Mouse (Mus musculus): ENCODE measurements around the gene Ptpn6. TPM values are rescaled to one million over a fixed set of nuclear protein-coding genes. Genes with fewer than 3 reads are reported as not detected.

Gene Ptpn6
- polyA plus RNA-seq, 1 experiment from 2014 or later, result 6.0 TPM

DNA sequence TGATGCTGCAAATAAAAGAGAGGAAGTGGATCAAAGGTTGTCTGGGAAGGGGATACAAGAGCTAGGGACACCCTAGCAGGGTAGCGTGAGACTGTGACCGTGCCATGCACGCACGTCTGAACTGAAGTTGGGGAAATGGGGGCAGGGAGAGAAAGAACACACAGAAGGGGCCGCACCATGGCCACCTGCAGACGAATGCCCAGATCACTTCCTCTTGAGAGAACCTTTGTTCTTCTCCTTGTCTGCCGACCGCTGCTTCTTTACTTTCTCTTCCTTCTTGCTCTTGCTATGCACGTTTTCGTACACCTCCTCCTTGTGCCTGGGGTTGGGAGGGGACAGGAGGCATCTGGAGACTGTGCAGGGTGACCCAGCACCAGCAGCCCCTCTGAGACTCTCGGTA, 17.6 kb downstream of the Ptpn6 start:
- Histone ChIP-seq H3K4me2 (no peak overlapping the region), H3K36me3 (peaks cover 20% of the 10 kb centered on the region), H3K9me3 (no peaks in the 10 kb centered on the region), H3K27ac (replicated peaks) (no peak overlapping the region), H3K4me3 (no peak overlapping the region), H3K27me3 (no peaks in the 10 kb centered on the region), H3K4me1 (replicated peaks) (no peaks in the 10 kb centered on the region), H3K9ac (0 out of 2 replicates have a peak overlapping the region, but pooled peaks have one; percentile 17)
- WGBS, result 59% methylated on average over 11 of the region's 11 CpGs
- ATAC-seq (ENCODE audit: low read depth), result no peak

GRCm38 (mm10) chr6:124719354-124719978, 19.0 kb downstream of the Ptpn6 start:
- no peaks in the 10 kb centered on the region for H3K27me3 ChIP-seq
- no peak overlapping the region for H3K4me2 ChIP-seq
- no peak for ATAC-seq (ENCODE audit: low read depth)
- H3K27ac ChIP-seq (replicated peaks), result no peak overlapping the region
- no peaks in the 10 kb centered on the region for H3K9me3 ChIP-seq
- H3K9ac ChIP-seq, result no peak overlapping the region
- no peaks in the 10 kb centered on the region for H3K4me1 ChIP-seq (replicated peaks)
- H3K4me3 ChIP-seq, result no peak overlapping the region
- 82% methylated on average over 7 of the region's 7 CpGs for WGBS
- peaks cover 35% of the 10 kb centered on the region for H3K36me3 ChIP-seq

DNA sequence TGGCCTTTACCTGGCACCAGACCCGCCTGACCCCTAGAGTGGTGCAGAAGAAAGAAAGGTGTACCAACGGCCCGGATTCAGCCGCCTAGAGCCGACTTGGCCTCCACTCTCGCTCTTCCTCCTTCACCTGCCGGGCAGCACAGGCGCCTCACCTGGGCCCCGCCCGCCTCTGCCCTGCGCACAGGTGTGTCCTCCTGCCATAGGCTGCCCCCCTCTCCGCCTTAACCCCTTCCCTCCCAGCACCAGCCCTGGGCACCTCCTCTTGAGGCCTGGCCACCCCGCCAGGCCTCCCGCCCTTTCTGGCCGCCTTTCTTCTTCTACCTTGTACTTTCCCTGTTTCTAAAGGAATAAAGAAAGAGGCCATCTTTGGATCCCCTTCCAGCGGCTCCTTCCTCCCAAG, 19.8 kb downstream of the Ptpn6 start:
- no peak overlapping the region for H3K27ac ChIP-seq (replicated peaks)
- H3K9ac ChIP-seq, result no peak overlapping the region
- ATAC-seq (ENCODE audit: low read depth), result no peak
- H3K4me3 ChIP-seq, result no peak overlapping the region
- 60% methylated on average over 13 of the region's 16 CpGs for WGBS
- peaks cover 40% of the 10 kb centered on the region for H3K36me3 ChIP-seq
- H3K4me1 ChIP-seq (replicated peaks), result peaks cover 4% of the 10 kb centered on the region
- H3K4me2 ChIP-seq, result no peak overlapping the region
- H3K9me3 ChIP-seq, result no peaks in the 10 kb centered on the region
- H3K27me3 ChIP-seq, result no peaks in the 10 kb centered on the region

DNA sequence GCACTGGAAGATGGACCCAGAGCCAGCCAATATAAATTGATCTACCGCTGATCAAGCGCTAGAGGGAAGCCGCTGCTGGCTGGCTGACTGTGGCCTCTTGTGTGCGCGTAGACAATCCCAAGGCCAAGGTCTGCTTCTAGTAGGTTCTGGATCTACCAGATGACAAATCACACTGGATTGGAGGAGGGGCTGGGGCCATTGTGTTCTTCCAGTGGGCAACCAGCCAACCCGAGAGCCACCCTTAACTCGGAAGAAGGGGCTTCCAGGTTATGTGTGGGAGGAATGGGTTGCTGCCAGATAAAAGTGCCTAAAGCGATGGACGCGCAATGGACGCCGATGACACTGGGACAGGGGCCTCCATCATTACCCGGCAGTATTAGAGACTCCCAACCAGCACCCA, 20.5 kb downstream of the Ptpn6 start:
- WGBS, result 85% methylated on average over 13 of the region's 13 CpGs
- peaks cover 41% of the 10 kb centered on the region for H3K36me3 ChIP-seq

GRCm38 (mm10) chr6:124716864-124717490, 21.5 kb downstream of the Ptpn6 start:
- no peak for ATAC-seq (ENCODE audit: low read depth)
- 72% methylated on average over 20 of the region's 20 CpGs for WGBS
- peaks cover 41% of the 10 kb centered on the region for H3K36me3 ChIP-seq
- H3K4me2 ChIP-seq, result no peak overlapping the region
- no peak overlapping the region for H3K9ac ChIP-seq
- no peak overlapping the region for H3K4me3 ChIP-seq
- H3K27me3 ChIP-seq, result no peaks in the 10 kb centered on the region
- no peaks in the 10 kb centered on the region for H3K9me3 ChIP-seq
- peaks cover 16% of the 10 kb centered on the region for H3K4me1 ChIP-seq (replicated peaks)
- H3K27ac ChIP-seq (replicated peaks), result no peak overlapping the region

More for the DNA sequence above, 20.5 kb downstream of the Ptpn6 start:
- no peak overlapping the region for H3K4me3 ChIP-seq
- ATAC-seq (ENCODE audit: low read depth), result no peak
- H3K9me3 ChIP-seq, result no peaks in the 10 kb centered on the region
- no peaks in the 10 kb centered on the region for H3K27me3 ChIP-seq
- H3K27ac ChIP-seq (replicated peaks), result no peak overlapping the region
- no peak overlapping the region for H3K4me2 ChIP-seq
- H3K9ac ChIP-seq, result no peak overlapping the region
- H3K4me1 ChIP-seq (replicated peaks), result peaks cover 11% of the 10 kb centered on the region

GRCm38 (mm10) chr6:124712918-124713317, 25.6 kb downstream of the Ptpn6 start:
- Histone ChIP-seq H3K4me3 (peak overlapping the region; percentile 99), H3K27ac (replicated peaks) (peak overlapping the region; percentile 84; the same call in 1 of the 2 replicates), H3K4me1 (replicated peaks) (peaks cover 39% of the 10 kb centered on the region), H3K4me2 (peak overlapping the region; percentile 94), H3K36me3 (peaks cover 48% of the 10 kb centered on the region), H3K9ac (peak overlapping the region; percentile 95), H3K9me3 (no peaks in the 10 kb centered on the region), H3K27me3 (no peaks in the 10 kb centered on the region)
- no peak for ATAC-seq (ENCODE audit: low read depth)
- WGBS, result 21% methylated on average over 11 of the region's 11 CpGs

GRCm38 (mm10) chr6:124711824-124712782, 26.4 kb downstream of the Ptpn6 start, which contains the start of the genes Emg1 and Phb2:
Gene Emg1 (minus strand): TSS chr6:124712178.
Gene Phb2 (plus strand): TSS chr6:124712336.
- Histone ChIP-seq H3K4me2 (peak within 1 kb of the TSS; percentile 94), H3K27me3 (no peaks in the 10 kb centered on the region), H3K9ac (peak within 1 kb of the TSS; percentile 95), H3K36me3 (peaks cover 46% of the 10 kb centered on the region), H3K27ac (replicated peaks) (peak within 1 kb of the TSS; percentile 84), H3K9me3 (no peaks in the 10 kb centered on the region), H3K4me1 (replicated peaks) (peaks cover 39% of the 10 kb centered on the region), H3K4me3 (peak within 1 kb of the TSS; percentile 99)
- peak; percentile 97 for ATAC-seq (ENCODE audit: low read depth)
- WGBS, result under 1% methylated on average over 76 of the region's 76 CpGs

- ATAC-seq (ENCODE audit: low read depth), result no peak
- 93% methylated on average over 10 of the region's 10 CpGs for whole genome bisulfite sequencing
- H3K9ac ChIP-seq, result no peak overlapping the region
- peaks cover 50% of the 10 kb centered on the region for H3K36me3 ChIP-seq
- H3K9me3 ChIP-seq, result no peaks in the 10 kb centered on the region
- no peak overlapping the region for H3K4me3 ChIP-seq
- no peaks in the 10 kb centered on the region for H3K27me3 ChIP-seq
- H3K27ac ChIP-seq (replicated peaks), result no peak overlapping the region
- H3K4me1 ChIP-seq (replicated peaks), result peaks cover 32% of the 10 kb centered on the region
- H3K4me2 ChIP-seq, result no peak overlapping the region
Measured at GRCm38 (mm10) chr6:124708289-124708889, 30.1 kb downstream of the Ptpn6 start.

DNA sequence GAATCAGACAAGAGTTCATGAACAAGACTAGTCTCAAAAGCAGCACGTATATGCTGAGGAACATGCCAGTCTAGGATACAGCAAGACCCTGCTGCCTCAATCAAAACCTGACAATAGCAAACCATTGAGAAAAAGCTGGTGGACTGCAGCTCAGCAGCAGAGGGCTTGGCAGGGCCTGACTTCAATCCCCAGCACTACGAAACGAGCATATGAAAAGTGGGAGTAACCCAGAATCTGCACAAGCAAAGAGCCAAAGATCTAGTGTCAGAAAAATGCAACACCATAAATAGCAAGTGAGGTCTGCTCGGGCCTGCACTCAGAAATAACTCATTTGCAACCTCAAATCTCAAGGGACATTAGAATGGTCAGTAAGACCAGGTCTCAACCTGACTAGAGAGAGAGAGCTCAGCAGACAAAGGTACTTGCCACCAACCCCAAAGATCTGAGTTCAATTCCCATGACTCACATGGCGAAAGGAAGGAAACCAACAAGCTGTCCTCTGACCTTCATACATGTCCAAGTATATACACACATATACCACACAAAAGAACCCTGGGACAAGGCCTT, 32.4 kb downstream of the Ptpn6 start:
- H3K27me3 ChIP-seq, result no peaks in the 10 kb centered on the region
- peaks cover 20% of the 10 kb centered on the region for H3K4me1 ChIP-seq (replicated peaks)
- no peak for ATAC-seq (ENCODE audit: low read depth)
- 90% methylated on average over 5 of the region's 5 CpGs for WGBS
- no peak overlapping the region for H3K4me2 ChIP-seq
- H3K27ac ChIP-seq (replicated peaks), result no peak overlapping the region
- H3K9ac ChIP-seq, result no peak overlapping the region
- no peak overlapping the region for H3K4me3 ChIP-seq
- H3K9me3 ChIP-seq, result no peaks in the 10 kb centered on the region
- H3K36me3 ChIP-seq, result peaks cover 72% of the 10 kb centered on the region

- Histone ChIP-seq H3K36me3 (peaks cover 85% of the 10 kb centered on the region), H3K4me3 (no peak overlapping the region), H3K4me1 (replicated peaks) (peaks cover 3% of the 10 kb centered on the region; the same call in 1 of the 2 replicates), H3K27ac (replicated peaks) (no peak overlapping the region), H3K9me3 (no peaks in the 10 kb centered on the region), H3K9ac (no peak overlapping the region), H3K4me2 (no peak overlapping the region), H3K27me3 (no peaks in the 10 kb centered on the region)
- no peak for ATAC-seq (ENCODE audit: low read depth)
- whole genome bisulfite sequencing, result 97% methylated on average over 2 of the region's 2 CpGs
Measured at GRCm38 (mm10) chr6:124704417-124704816, 34.1 kb downstream of the Ptpn6 start.

GRCm38 (mm10) chr6:124703789-124704188, 34.7 kb downstream of the Ptpn6 start:
- Histone ChIP-seq H3K27ac (replicated peaks) (no peak overlapping the region), H3K9me3 (no peaks in the 10 kb centered on the region), H3K9ac (no peak overlapping the region), H3K36me3 (peaks cover 92% of the 10 kb centered on the region), H3K4me3 (no peak overlapping the region), H3K27me3 (no peaks in the 10 kb centered on the region), H3K4me2 (no peak overlapping the region), H3K4me1 (replicated peaks) (no peaks in the 10 kb centered on the region)
- ATAC-seq (ENCODE audit: low read depth), result no peak
- WGBS, result 85% methylated on average over 7 of the region's 7 CpGs
